Mouse (Mus musculus) heart, postnatal 0 days (tissue): ENCODE results near the gene Kmt5c. TPM values are rescaled to one million over a fixed set of nuclear protein-coding genes. Genes with fewer than 3 reads are reported as not detected.
A peak's percentile ranks its signal among the peaks of the same experiment; 100 is the strongest.

Experiments used
- ATAC-seq: fragments of 200-750 bp; cut with Nextera tagmentation; 2 replicates; pipeline ENCODE4 v1.8.0; 2017; ENCODE audit warnings: low read depth, moderate number of reproducible peaks, moderate library complexity; ENCODE audit not compliant: insufficient read depth
- DNase-seq: peaks from one replicate; pipeline ENCODE4 v3.0.0-alpha.2; 2016; ENCODE audit warnings: low spot score
- H3K27ac ChIP-seq: fragments of 300-500 bp; sonication (generic); 2 replicates; pipeline ENCODE4 v1.5.1; 2014; ENCODE audit warnings: low read depth, mild to moderate bottlenecking
- H3K27me3 ChIP-seq: fragments of 300-500 bp; sonication (generic); 2 replicates; pipeline ENCODE4 v1.6.1; 2014; ENCODE audit warnings: low read length, mixed read lengths; ENCODE audit not compliant: control insufficient read depth, insufficient read depth
- H3K36me3 ChIP-seq: fragments of 300-500 bp; sonication (generic); replicated peaks from 2 replicates; pipeline ENCODE4 v1.6.1; 2014; ENCODE audit warnings: low read length, mixed read lengths; ENCODE audit not compliant: control insufficient read depth, insufficient read depth
- H3K4me1 ChIP-seq: fragments of 300-500 bp; sonication (generic); 2 replicates; pipeline ENCODE4 v1.6.1; 2014; ENCODE audit warnings: antibody characterized with exemption; ENCODE audit not compliant: control insufficient read depth, insufficient read depth
- H3K4me2 ChIP-seq: fragments of 300-500 bp; sonication (generic); 2 replicates; pipeline ENCODE4 v1.6.1; 2014; ENCODE audit warnings: low read depth, mild to moderate bottlenecking, low read length, moderate library complexity
- H3K4me3 ChIP-seq: fragments of 300-500 bp; sonication (generic); 2 replicates; pipeline ENCODE4 v1.5.1; 2014; ENCODE audit warnings: low read depth, low read length
- H3K9ac ChIP-seq: fragments of 300-500 bp; sonication (generic); replicated peaks from 2 replicates; pipeline ENCODE4 v1.6.1; 2014; ENCODE audit warnings: low read depth, low read length, mixed read lengths
- H3K9me3 ChIP-seq: fragments of 300-500 bp; sonication (generic); replicated peaks from 2 replicates; pipeline ENCODE4 v1.6.1; 2016; ENCODE audit warnings: low read length; ENCODE audit not compliant: control insufficient read depth
- CTCF ChIP-seq: IDR thresholded peaks from 2 replicates; pipeline ENCODE4 v1.5.1; 2016; ENCODE audit warnings: antibody characterized with exemption, control low read depth, low read depth
- EP300 ChIP-seq: IDR thresholded peaks from 2 replicates; pipeline ENCODE4 v1.6.1; 2016; ENCODE audit warnings: antibody characterized with exemption, low read depth
- WGBS: fragments of 180-500 bp; shearing (Covaris S2); extraction: QIAGEN DNeasy Blood & Tissue Kit; methylation state at CpG from one replicate; pipeline ENCODE4 v1.1.7; 2014; 5-methylcytosine and 5-hydroxymethylcytosine counted together
- polyA plus RNA-seq: library from polyadenylated mRNA; unstranded; fragments of >200 nt; fragmentation: Nextera tagmentation; extraction: Ambion mirVana; gene quantifications from 2 replicates; pipeline ENCODE4 v1.2.1, GENCODE M21; 2015
- total RNA-seq: library from RNA; depleted of rRNA; stranded (reverse); fragments of >200 nt; gene quantifications from 2 replicates; pipeline ENCODE4 v1.2.3, GENCODE M21; 2014; ENCODE audit warnings: low replicate concordance

Kmt5c gene
- total and polyA plus RNA-seq, 2 experiments from 2014 or later: 38.3 to 62.9 TPM

- Histone ChIP-seq H3K9me3 (no peaks in the 10 kb centered on the region), H3K4me1 (no peaks in the 10 kb centered on the region), H3K4me2 (no peak overlapping the region), H3K36me3 (no peaks in the 10 kb centered on the region), H3K27me3 (no peaks in the 10 kb centered on the region), H3K4me3 (no peak overlapping the region), H3K9ac (no peak overlapping the region), H3K27ac (no peak overlapping the region)
- DNase-seq: no peak
- ATAC-seq: no peak
- no peak for TF ChIP-seq EP300
- no peak for TF ChIP-seq CTCF
- 53% methylated on average over 3 of the region's 3 CpGs for WGBS
Observed at GRCm38 (mm10) chr7:4724359-4724758, 15.6 kb upstream of the Kmt5c start.

GRCm38 (mm10) chr7:4725169-4725568 is 14.7 kb upstream of the Kmt5c start, which contains the start of gene Tmem150b:
Gene Tmem150b (minus strand): TSS chr7:4725249.
- H3K9me3 ChIP-seq: no peaks in the 10 kb centered on the region
- 60% methylated on average over 7 of the region's 7 CpGs for WGBS
- no peak within 1 kb of the TSS for H3K4me3 ChIP-seq
- no peaks in the 10 kb centered on the region for H3K27me3 ChIP-seq
- ATAC-seq: no peak
- no peak within 1 kb of the TSS for H3K4me2 ChIP-seq
- TF ChIP-seq CTCF (no peak), EP300 (no peak)
- no peaks in the 10 kb centered on the region for H3K4me1 ChIP-seq
- no peak within 1 kb of the TSS for H3K27ac ChIP-seq
- no peak for DNase-seq
- H3K9ac ChIP-seq: no peak within 1 kb of the TSS
- H3K36me3 ChIP-seq: no peaks in the 10 kb centered on the region

GRCm38 (mm10) chr7:4731090-4731489 is 8.8 kb upstream of the Kmt5c start:
- no peaks in the 10 kb centered on the region for H3K27me3 ChIP-seq
- no peak for ATAC-seq
- WGBS: 68% methylated on average over 5 of the region's 5 CpGs

GRCm38 (mm10) chr7:4732968-4733392 is 6.9 kb upstream of the Kmt5c start:
- Histone ChIP-seq H3K9ac (no peak overlapping the region), H3K4me1 (no peaks in the 10 kb centered on the region), H3K4me2 (no peak overlapping the region), H3K9me3 (no peaks in the 10 kb centered on the region), H3K36me3 (no peaks in the 10 kb centered on the region), H3K27me3 (no peaks in the 10 kb centered on the region), H3K27ac (no peak overlapping the region), H3K4me3 (no peak overlapping the region)
- no peak for DNase-seq
- no peak for TF ChIP-seq CTCF
- no peak for TF ChIP-seq EP300
- ATAC-seq: no peak
- WGBS: 43% methylated on average over 6 of the region's 6 CpGs

More at GRCm38 (mm10) chr7:4731090-4731489, 8.8 kb upstream of the Kmt5c start:
- Histone ChIP-seq H3K36me3 (no peaks in the 10 kb centered on the region), H3K9ac (no peak overlapping the region), H3K9me3 (no peaks in the 10 kb centered on the region), H3K4me3 (no peak overlapping the region), H3K4me1 (no peaks in the 10 kb centered on the region), H3K4me2 (no peak overlapping the region), H3K27ac (no peak overlapping the region)
- DNase-seq: no peak
- TF ChIP-seq CTCF: no peak
- TF ChIP-seq EP300: no peak

GRCm38 (mm10) chr7:4739041-4739543 is 823 bp upstream of the Kmt5c start:
- Histone ChIP-seq H3K36me3 (peaks cover 16% of the 10 kb centered on the region), H3K27ac (peak overlapping the region; percentile 70), H3K4me3 (peak overlapping the region; percentile 47), H3K27me3 (no peaks in the 10 kb centered on the region), H3K4me2 (peak overlapping the region; percentile 67), H3K4me1 (peaks cover 19% of the 10 kb centered on the region), H3K9me3 (no peaks in the 10 kb centered on the region), H3K9ac (no peak overlapping the region)
- TF ChIP-seq EP300 (no peak), CTCF (no peak)
- DNase-seq: no peak
- WGBS: 48% methylated on average over 10 of the region's 10 CpGs
- no peak for ATAC-seq

GRCm38 (mm10) chr7:4740309-4740727 is 403 bp downstream of the Kmt5c start:
- Histone ChIP-seq H3K9me3 (no peaks in the 10 kb centered on the region), H3K4me1 (peaks cover 19% of the 10 kb centered on the region), H3K27ac (peak overlapping the region; percentile 92), H3K4me2 (peak overlapping the region; percentile 96), H3K9ac (peak overlapping the region; percentile 84), H3K27me3 (no peaks in the 10 kb centered on the region), H3K4me3 (peak overlapping the region; percentile 87), H3K36me3 (peaks cover 21% of the 10 kb centered on the region)
- 0% methylated on average over 14 of the region's 14 CpGs for WGBS
- DNase-seq (peak; percentile 51), ATAC-seq (peak; percentile 0; the same call in 1 of the 2 replicates)
- TF ChIP-seq CTCF (no peak), EP300 (no peak)
